Mouse (Mus musculus): Measurements from ENCODE around the gene Slc9a7. TPM values are rescaled to one million over a fixed set of nuclear protein-coding genes. Genes with fewer than 3 reads are reported as not detected.

The Slc9a7 gene
- polyA plus RNA-seq, 1 experiment from 2014 or later, result 0.48 TPM

- no peak for ATAC-seq
- Histone ChIP-seq H3K4me1 (no peaks in the 10 kb centered on the region), H3K9me3 (replicated peaks) (no peaks in the 10 kb centered on the region)
Measured at GRCm38 (mm10) chrX:20128951-20129350, 162.7 kb downstream of the Slc9a7 start.

DNA sequence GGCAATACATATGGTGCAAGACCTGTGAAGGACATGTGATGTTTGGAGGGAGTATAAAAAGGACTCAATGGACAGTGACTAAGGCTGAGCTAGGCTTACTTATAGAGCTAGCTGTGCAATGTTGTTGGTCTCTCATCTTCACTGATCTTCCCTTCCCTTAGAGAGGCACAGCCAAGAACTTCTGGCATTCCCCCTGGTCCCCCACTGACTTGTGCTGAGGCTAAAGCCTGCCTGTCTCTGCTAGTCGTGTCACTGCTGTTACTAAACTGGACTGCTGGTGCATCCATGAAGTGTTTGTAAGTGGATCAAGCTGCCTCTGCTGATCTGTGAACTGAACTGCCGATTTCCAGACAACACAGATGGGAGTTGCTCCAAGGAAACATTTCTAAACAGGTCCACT, 166.1 kb downstream of the Slc9a7 start:
- no peaks in the 10 kb centered on the region for H3K27me3 ChIP-seq (replicated peaks)
- H3K4me1 ChIP-seq, result no peaks in the 10 kb centered on the region
- no peak overlapping the region for H3K27ac ChIP-seq
- no peak for ATAC-seq
- H3K4me3 ChIP-seq, result no peak overlapping the region
- H3K9me3 ChIP-seq (replicated peaks), result no peaks in the 10 kb centered on the region
- no peak overlapping the region for H3K9ac ChIP-seq
- no peaks in the 10 kb centered on the region for H3K36me3 ChIP-seq
- WGBS (ENCODE audit: insufficient replicate concordance), result 58% methylated on average over 2 of the region's 2 CpGs
- H3K4me2 ChIP-seq, result no peak overlapping the region

More at GRCm38 (mm10) chrX:20128951-20129350, 162.7 kb downstream of the Slc9a7 start:
- Histone ChIP-seq H3K4me3 (no peak overlapping the region), H3K27me3 (replicated peaks) (no peaks in the 10 kb centered on the region), H3K27ac (no peak overlapping the region), H3K36me3 (no peaks in the 10 kb centered on the region), H3K4me2 (no peak overlapping the region), H3K9ac (no peak overlapping the region)

DNA sequence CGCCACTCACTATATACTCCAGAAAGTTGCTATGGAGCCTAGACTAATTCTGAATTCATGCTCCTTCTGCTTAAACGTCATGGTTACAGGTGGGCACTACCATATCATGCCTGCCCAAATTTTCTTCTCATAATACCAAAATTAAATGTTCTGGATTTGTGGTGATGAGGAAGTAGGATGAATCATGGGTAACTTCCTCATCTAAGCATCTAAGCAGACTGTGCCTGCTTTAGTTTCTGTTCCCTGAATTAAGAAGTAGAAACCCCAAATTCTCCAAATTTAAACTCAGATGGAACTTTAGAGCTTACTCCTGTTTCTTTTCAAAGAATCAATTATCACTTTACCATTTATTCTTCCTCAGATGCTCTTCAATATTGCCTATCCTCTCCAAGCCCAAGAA, 173.9 kb downstream of the Slc9a7 start:
- Histone ChIP-seq H3K27me3 (replicated peaks) (no peaks in the 10 kb centered on the region), H3K4me2 (no peak overlapping the region), H3K4me3 (no peak overlapping the region), H3K4me1 (no peaks in the 10 kb centered on the region), H3K36me3 (no peaks in the 10 kb centered on the region), H3K9ac (no peak overlapping the region), H3K9me3 (replicated peaks) (no peaks in the 10 kb centered on the region), H3K27ac (no peak overlapping the region)
- 40% methylated on average over 2 of the region's 2 CpGs for WGBS (ENCODE audit: insufficient replicate concordance)
- no peak for ATAC-seq

- Histone ChIP-seq H3K4me2 (no peak overlapping the region), H3K4me1 (no peaks in the 10 kb centered on the region), H3K27me3 (replicated peaks) (no peaks in the 10 kb centered on the region), H3K36me3 (no peaks in the 10 kb centered on the region), H3K4me3 (no peak overlapping the region), H3K9me3 (replicated peaks) (no peaks in the 10 kb centered on the region), H3K27ac (no peak overlapping the region), H3K9ac (no peak overlapping the region)
- WGBS (ENCODE audit: insufficient replicate concordance), result 40% methylated on average over 4 of the region's 4 CpGs
- no peak for ATAC-seq
Measured at GRCm38 (mm10) chrX:20070196-20070595, 221.4 kb downstream of the Slc9a7 start.

DNA sequence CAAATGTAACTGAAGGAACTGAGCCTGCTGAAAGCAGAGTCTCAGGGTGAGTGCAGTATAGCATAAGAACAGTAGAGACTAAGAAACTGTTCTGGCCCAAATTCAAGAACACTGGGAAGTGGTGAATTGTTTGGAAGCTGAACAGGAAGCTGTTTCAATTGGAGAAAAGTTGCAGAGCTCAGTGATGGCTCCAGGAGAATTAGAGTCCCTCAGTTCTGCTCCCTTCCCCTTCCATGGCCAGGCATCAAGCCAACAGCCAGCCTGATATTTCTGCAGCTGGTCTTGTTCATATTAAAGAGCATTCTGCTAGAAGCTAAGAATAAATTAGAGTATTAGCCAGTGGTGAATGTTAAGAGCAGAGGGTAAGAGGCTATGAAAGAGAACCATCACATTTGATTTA, 225.0 kb downstream of the Slc9a7 start:
- peaks cover 5% of the 10 kb centered on the region for H3K27me3 ChIP-seq (replicated peaks)
- no peaks in the 10 kb centered on the region for H3K4me1 ChIP-seq
- no peaks in the 10 kb centered on the region for H3K9me3 ChIP-seq (replicated peaks)
- no peak overlapping the region for H3K27ac ChIP-seq
- H3K4me3 ChIP-seq, result no peak overlapping the region
- no peak for ATAC-seq
- no peak overlapping the region for H3K9ac ChIP-seq
- H3K36me3 ChIP-seq, result no peaks in the 10 kb centered on the region
- no peak overlapping the region for H3K4me2 ChIP-seq

- no peaks in the 10 kb centered on the region for H3K9me3 ChIP-seq (replicated peaks)
- no peaks in the 10 kb centered on the region for H3K4me1 ChIP-seq
- H3K27me3 ChIP-seq (replicated peaks), result peaks cover 32% of the 10 kb centered on the region
- no peak overlapping the region for H3K27ac ChIP-seq
- no peak overlapping the region for H3K4me2 ChIP-seq
- no peak overlapping the region for H3K4me3 ChIP-seq
- no peak overlapping the region for H3K9ac ChIP-seq
- no peaks in the 10 kb centered on the region for H3K36me3 ChIP-seq
- WGBS (ENCODE audit: insufficient replicate concordance), result 51% methylated on average over 3 of the region's 3 CpGs
- no peak for ATAC-seq
Measured at GRCm38 (mm10) chrX:20061764-20062480, 229.7 kb downstream of the Slc9a7 start.

GRCm38 (mm10) chrX:20060769-20061315, 230.8 kb downstream of the Slc9a7 start:
- Histone ChIP-seq H3K9me3 (replicated peaks) (no peaks in the 10 kb centered on the region), H3K27me3 (replicated peaks) (peaks cover 32% of the 10 kb centered on the region), H3K4me2 (peak overlapping the region; percentile 60), H3K4me1 (no peaks in the 10 kb centered on the region), H3K36me3 (no peaks in the 10 kb centered on the region), H3K4me3 (peak overlapping the region; percentile 45), H3K9ac (no peak overlapping the region), H3K27ac (no peak overlapping the region)
- ATAC-seq, result no peak
- WGBS (ENCODE audit: insufficient replicate concordance), result 13% methylated on average over 47 of the region's 47 CpGs

DNA sequence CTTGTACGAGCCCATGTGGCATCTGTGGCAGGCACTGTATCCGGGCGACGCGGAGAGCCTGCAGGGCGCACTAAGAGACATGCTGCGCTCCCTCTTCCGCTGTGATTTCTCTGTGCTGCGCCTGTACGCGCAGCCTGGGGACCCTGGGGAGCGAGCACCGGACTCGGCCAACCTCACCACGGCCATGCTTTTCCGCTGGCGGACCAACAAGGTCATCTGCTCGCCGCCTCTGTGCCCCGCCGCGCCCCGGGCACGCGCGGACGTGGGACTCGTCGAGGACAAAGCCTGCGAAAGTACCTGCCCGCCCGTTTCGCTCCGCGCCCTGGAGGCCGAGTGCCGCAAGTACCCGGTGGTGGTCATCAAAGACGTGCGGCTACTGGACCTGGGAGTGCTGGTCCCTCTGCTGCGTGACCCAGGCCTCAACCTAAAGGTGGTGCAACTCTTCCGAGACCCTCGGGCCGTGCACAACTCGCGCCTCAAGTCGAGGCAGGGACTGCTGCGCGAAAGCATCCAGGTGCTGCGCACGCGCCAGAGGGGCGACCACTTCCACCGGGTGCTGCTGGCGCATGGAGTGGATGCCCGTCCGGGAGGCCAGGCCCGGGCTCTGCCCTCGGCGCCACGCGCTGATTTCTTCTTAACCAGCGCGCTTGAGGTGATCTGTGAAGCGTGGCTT, 231.4 kb downstream of the Slc9a7 start:
- Histone ChIP-seq H3K36me3 (no peaks in the 10 kb centered on the region), H3K4me1 (no peaks in the 10 kb centered on the region), H3K27me3 (replicated peaks) (peaks cover 32% of the 10 kb centered on the region), H3K4me2 (peak overlapping the region; percentile 60), H3K9me3 (replicated peaks) (no peaks in the 10 kb centered on the region), H3K27ac (no peak overlapping the region), H3K9ac (no peak overlapping the region), H3K4me3 (peak overlapping the region; percentile 45)
- no peak for ATAC-seq
- 17% methylated on average over 57 of the region's 65 CpGs for WGBS (ENCODE audit: insufficient replicate concordance)

DNA sequence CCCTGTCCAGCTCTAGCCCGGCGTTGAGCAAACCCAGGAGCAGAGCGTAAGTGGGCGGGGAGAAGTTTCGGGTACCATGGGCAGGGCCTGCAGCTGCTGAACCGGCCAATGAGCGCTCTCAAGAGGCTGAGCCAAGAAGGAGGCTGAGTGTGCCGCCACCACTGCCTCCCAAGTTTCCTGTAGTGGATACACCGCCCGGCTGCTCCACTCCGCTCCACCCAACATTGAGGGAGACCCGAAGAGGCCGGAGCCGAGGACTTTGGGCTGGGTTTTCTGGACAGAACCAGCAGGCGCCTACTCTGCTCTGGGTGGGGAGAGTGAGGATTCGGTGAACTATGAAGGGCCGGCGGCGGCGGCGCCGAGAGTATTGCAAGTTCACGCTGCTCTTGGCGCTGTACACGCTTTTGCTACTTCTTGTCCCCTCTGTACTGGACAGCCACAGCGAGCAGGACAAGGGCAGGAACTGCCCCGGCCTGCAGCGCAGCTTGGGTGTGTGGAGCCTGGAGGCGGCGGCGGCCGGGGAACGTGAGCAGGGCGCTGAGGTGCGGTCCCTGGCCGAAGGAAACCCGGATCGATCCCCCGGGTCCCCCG, 232.1 kb downstream of the Slc9a7 start, which contains the start of gene Chst7:
Gene Chst7, plus strand, starts transcription at position 180 of the 591 bp plus-strand sequence.
- Histone ChIP-seq H3K4me2 (peak within 1 kb of the TSS; percentile 60), H3K9ac (no peak within 1 kb of the TSS), H3K4me1 (no peaks in the 10 kb centered on the region), H3K36me3 (no peaks in the 10 kb centered on the region), H3K27me3 (replicated peaks) (peaks cover 32% of the 10 kb centered on the region), H3K4me3 (peak within 1 kb of the TSS; percentile 45), H3K27ac (no peak within 1 kb of the TSS), H3K9me3 (replicated peaks) (no peaks in the 10 kb centered on the region)
- 11% methylated on average over 33 of the region's 40 CpGs for WGBS (ENCODE audit: insufficient replicate concordance)
- ATAC-seq, result peak; percentile 63; the same call in 1 of the 2 replicates

Other genes starting within 250 kb of the Slc9a7 start
- 1.7 and 1.9 TPM in 2 replicates for gene Chst7, start 232.2 kb downstream of the Slc9a7 start, polyA plus RNA-seq (2016; fragmentation: Nextera tagmentation; extraction: Ambion mirVana)
- gene Rp2, start 72.7 kb upstream of the Slc9a7 start, polyA plus RNA-seq (2016; fragmentation: Nextera tagmentation; extraction: Ambion mirVana), result 13.2 TPM in 2 replicates
- 11.3 and 11.8 TPM in 2 replicates for gene Jade3, start 133.9 kb upstream of the Slc9a7 start, polyA plus RNA-seq (2016; fragmentation: Nextera tagmentation; extraction: Ambion mirVana)